Mouse (Mus musculus) lung, postnatal 4 days (tissue): ENCODE data around the gene Akirin2.
A peak's percentile ranks its signal among the peaks of the same experiment; 100 is the strongest.
"Not testable (repeated sequence)": the region's sequence is repeated elsewhere in the genome, so short reads cannot be mapped to it uniquely, and the experiment has no call there.

Source experiments
- DNase-seq, 2 experiments: peaks; one replicate each; pipeline ENCODE4 v3.0.0; 2021

The Akirin2 gene

GRCm38 (mm10) chr4:34550748-34551097 is at the start of gene Akirin2:
TSS of gene Akirin2 (plus strand) at chr4:34550937.
- DNase-seq, result peak in 1 of 2 experiments; percentile 46

- DNase-seq, result peak in 1 of 2 experiments; percentile 48
These were observed 40.4 kb upstream of the Akirin2 start for GRCm38 (mm10) chr4:34510305-34510704.

GRCm38 (mm10) chr4:34522846-34523245 is 27.9 kb upstream of the Akirin2 start:
- DNase-seq, result peak in 1 of 2 experiments; percentile 36

GRCm38 (mm10) chr4:34523586-34523985 is 27.2 kb upstream of the Akirin2 start:
- DNase-seq, result no peak

- no peak for DNase-seq
These were observed 24.0 kb upstream of the Akirin2 start for GRCm38 (mm10) chr4:34526771-34527170.

GRCm38 (mm10) chr4:34528430-34529100 is 22.2 kb upstream of the Akirin2 start:
- no peak for DNase-seq

GRCm38 (mm10) chr4:34529379-34529778 is 21.4 kb upstream of the Akirin2 start:
- DNase-seq, result no peak

- no peak for DNase-seq
These were observed 20.8 kb upstream of the Akirin2 start for GRCm38 (mm10) chr4:34529941-34530340.

GRCm38 (mm10) chr4:34549981-34550747 is 573 bp upstream of the Akirin2 start:
- DNase-seq, result peak; percentile 97 to 98

- DNase-seq, result peak; percentile 62 to 69
These were observed 517 bp downstream of the Akirin2 start for GRCm38 (mm10) chr4:34551098-34551809.

GRCm38 (mm10) chr4:34551966-34552365 is 1.2 kb downstream of the Akirin2 start:
- DNase-seq, result no peak

- DNase-seq, result no peak
These were observed 3.9 kb downstream of the Akirin2 start for GRCm38 (mm10) chr4:34554596-34554995.

- DNase-seq, result no peak
These were observed 4.9 kb downstream of the Akirin2 start for GRCm38 (mm10) chr4:34555604-34556003.

- DNase-seq, result no peak
These were observed 5.4 kb downstream of the Akirin2 start for GRCm38 (mm10) chr4:34556183-34556582.

- peak; percentile 23 to 47 for DNase-seq
These were observed 10.2 kb downstream of the Akirin2 start for GRCm38 (mm10) chr4:34560971-34561370.

GRCm38 (mm10) chr4:34566226-34566625 is 15.5 kb downstream of the Akirin2 start:
- DNase-seq, result no peak

GRCm38 (mm10) chr4:34572876-34573275 is 22.1 kb downstream of the Akirin2 start:
- no peak for DNase-seq

- DNase-seq, result no peak
These were observed 26.3 kb downstream of the Akirin2 start for GRCm38 (mm10) chr4:34577028-34577427.

- no peak for DNase-seq
These were observed 28.5 kb downstream of the Akirin2 start for GRCm38 (mm10) chr4:34579215-34579614.

- not testable (repeated sequence) for DNase-seq
These were observed 30.8 kb downstream of the Akirin2 start for GRCm38 (mm10) chr4:34581489-34581888.

GRCm38 (mm10) chr4:34581990-34582389 is 31.3 kb downstream of the Akirin2 start:
- DNase-seq, result no peak

- DNase-seq, result no peak
These were observed 31.7 kb downstream of the Akirin2 start for GRCm38 (mm10) chr4:34582476-34582875.

- no peak for DNase-seq
These were observed 32.7 kb downstream of the Akirin2 start for GRCm38 (mm10) chr4:34583427-34583826.
